Mouse (Mus musculus): Measurements from ENCODE around the gene Phlda1.

Phlda1 gene

DNA sequence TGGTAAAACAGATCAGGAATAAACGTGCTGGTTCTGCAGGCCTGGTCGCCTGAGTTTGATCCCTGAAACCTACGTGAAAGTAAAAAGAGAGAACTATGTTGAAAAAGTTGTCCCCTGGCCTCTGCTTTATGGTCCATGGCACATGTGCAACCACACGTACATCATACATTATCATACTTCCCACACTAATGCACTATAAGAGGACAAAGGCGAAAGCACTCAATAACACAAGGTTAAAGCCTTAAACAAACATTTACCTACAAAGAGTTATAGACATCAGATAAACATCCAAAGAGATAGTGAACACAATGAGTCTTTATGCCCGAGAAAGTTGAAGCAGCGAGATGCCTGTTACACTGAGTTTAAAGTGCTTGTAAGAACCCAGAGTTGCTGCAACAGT, 24.3 kb downstream of the Phlda1 start:
- no peak for DNase-seq

DNA sequence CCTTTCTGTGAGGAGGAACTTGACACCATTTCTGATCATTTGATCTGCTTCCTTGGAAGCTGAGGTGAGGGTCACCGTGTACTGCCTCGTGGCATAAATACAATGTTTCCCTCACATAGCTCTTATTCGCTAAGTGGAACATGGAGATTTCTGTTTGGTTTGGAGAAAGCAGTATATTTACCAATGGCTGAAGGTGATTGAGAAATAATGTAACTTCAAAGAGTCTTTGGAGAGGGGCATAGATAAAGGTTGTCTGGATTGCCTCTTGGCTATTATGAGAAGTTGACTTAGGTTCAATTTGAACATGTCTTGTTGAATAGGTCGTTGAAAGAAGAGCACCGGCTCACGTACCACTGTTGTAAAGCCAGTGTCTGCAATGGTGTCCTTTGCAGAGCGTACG, 28.6 kb downstream of the Phlda1 start:
- DNase-seq: no peak

DNA sequence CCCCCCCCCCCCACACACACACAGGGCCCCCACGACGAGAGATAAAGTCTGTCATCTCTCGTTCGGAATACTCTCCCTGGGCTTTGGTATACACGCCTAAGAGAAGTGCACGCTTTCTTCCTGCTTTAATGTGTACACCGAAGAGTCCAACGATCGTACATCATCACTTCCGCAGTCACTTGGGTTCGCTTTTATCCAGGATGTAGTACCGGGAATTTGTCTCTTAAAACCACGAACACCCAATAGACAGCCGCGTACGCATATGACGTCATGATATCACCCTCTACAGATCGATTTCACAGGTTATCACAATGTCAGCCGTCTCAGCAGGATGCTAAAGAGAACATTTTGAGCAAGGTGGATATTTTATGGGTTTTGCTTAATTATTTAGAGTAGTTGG, 31.3 kb downstream of the Phlda1 start:
- no peak for DNase-seq

DNA sequence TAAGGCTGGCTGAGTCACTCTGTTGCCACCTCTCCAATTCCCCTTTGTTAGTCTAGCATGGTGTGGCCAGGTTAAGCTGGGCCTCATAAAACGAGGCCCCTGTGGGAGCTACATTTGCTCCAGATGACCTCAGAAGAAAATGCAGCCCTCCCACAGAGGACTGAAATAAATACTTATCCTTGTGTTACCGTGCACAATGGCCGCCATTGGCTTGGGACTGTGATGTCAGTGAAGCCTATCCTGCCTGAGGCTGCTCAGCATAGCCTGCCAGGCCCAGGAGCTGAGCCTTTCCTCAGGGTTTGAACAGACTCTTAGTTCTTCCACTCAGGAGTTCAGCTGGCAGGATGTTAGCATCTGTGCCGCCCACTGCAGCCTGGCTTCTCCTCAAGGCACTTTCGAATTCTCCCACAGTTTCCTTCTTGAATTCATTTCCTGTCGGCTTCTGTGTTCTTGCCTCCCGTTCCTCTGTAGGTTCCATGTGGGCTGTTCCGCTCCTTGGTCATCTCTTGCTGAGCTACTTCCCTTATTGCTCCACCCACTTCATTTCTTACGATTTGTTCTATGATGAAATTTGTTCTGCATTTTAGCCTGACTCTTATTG, 33.7 kb downstream of the Phlda1 start:
- DNase-seq: no peak

DNA sequence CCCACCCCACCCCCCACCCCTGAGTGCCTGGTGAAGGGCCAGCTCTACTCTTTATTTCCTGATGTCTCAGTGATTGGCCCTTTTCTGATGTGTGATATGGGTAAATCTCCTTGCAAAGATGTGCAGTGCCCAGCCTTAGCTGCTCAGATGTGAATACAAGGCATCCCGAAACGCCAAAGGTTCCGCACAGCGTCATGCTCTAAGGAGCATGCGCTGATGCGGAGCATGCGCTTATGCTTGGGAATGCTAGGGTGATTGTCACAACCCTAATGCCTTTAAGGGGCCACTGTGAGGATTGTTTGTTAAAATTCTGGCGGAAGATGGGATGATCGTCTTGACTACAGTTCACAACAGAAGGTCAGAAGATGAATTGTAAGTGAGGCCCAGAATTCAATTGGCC, 34.6 kb downstream of the Phlda1 start:
- no peak for DNase-seq

DNA sequence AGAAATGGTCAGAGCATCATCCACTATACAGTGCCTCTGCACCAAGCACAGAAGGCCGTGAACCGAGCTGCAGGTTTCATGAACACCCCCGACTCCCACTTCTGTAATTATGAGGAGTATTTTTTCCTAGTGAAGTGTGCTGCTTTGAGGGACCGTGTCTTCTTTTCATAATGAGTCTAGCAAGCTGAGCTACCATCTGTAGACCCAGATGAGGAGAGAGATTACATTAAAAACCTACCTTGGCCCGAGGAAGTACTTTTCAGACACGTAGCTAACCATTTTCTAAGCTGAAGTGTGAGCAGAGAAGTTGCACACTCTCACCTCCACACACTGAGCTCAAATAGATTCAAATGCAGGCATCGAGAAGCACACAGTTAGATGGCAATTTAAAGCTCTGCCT, 37.0 kb downstream of the Phlda1 start:
- DNase-seq: no peak

DNA sequence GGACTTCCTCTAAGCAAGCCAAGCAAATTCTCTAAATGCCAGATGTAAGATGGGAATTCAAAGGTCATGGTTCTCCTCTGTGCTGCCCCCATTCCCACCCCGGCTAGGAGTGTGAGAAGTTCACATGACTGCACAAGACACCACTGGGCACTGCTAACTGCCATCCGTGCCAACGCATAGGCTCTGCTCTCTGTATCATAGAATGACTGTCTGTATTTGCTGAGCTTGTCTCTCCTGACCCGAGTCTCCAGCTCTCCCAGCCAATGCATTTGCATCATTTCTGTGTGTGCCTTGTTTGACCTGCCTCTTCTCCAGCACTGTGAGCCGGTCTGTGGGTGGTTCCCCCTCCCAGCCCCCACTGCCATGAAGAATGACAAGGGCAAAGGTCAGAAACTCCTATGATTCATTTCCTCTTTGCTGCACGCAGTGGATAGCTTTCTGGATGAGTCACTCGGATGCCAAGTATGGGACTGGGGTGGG, 37.7 kb downstream of the Phlda1 start:
- no peak for DNase-seq

DNA sequence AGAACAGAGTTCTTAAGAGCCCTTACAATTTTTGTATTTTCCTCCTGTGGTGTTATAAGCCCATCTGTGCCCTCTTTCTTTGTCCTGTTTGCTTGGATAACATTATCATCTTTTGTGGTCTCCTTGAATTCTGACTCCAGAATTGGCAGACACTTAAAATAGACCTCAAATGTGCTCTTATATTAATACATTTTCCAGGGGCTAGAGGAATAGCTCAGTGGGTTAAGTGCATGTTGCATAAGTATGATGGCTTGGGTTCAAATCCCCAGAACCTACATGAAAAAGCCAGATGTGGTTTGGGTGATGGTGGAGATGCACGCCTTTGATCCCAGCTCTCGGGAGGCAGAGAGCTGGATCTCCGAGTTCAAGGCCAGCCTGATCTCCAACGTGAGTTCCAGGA, 38.2 kb downstream of the Phlda1 start:
- no peak for DNase-seq

DNA sequence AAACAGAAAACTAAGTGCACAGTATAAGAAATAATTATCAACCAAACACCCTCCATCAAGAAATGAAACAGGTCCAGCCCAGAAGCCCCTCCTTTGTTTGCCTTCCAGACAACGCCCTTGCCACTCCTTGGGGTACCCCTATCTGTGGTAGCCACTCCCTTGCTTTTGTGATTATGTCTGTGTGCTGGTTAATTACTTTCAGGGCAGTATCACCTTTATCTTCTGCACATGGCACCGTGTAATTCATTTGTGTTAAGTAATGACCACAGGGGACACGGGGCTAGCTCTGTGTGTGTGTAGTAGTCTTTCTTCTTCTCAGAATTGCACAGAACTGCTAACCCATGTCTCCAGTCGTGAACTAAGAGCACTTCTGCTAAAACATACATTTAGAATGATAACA, 39.6 kb downstream of the Phlda1 start:
- DNase-seq: no peak

DNA sequence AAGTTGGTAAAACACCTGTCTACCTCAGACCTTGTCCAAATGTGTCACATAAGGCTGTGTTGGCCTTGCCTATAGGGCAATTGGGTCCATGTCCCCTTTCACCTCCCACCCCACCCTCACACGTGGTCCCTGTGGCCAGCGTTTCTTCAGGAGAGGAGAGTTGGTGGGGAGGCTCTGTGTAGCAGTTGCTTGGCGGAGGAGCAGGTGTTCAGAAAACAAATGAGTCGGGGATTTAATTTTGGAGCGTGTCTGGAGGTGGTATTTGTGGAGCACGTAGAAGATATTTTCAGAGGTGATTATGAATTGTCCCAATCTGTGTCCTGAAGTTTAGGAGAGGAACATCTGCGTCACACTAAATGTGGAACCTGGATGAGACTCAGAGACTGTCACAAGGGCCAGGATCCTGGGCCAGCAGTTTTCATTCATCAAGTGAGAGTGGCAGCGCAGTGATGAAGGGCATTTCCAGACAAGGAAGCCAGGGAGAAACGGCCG, 41.8 kb downstream of the Phlda1 start:
- DNase-seq: no peak

DNA sequence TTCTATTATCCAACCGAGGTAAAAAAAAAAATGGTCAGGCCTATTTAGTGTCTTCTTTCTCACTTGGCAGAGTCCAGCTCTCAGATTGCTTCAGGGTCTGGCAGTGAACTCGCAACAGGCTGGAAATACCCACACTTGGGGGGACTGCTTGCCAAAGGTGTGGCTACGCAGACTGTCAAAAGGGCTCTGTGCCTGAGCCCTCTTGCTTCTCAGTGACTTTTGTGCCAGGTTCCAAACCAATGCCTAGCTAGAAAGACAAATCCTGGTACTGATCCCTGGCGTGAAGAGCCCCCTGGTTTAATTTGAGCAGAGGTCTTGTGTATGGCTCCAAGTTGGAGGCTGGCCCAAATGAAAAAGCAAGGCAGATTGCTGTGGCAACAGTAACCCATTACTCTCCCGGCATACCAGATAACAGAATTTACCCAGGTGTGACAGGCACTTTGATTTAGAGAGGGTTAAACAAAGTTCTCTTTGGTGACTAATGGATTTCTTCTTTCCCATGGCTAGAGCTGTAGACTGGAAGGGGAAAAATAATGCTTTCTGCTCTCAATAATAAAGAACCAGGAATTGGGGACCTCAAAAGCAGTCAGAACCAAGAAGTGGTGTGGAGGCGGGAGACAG, 44.1 kb downstream of the Phlda1 start:
- no peak for DNase-seq

DNA sequence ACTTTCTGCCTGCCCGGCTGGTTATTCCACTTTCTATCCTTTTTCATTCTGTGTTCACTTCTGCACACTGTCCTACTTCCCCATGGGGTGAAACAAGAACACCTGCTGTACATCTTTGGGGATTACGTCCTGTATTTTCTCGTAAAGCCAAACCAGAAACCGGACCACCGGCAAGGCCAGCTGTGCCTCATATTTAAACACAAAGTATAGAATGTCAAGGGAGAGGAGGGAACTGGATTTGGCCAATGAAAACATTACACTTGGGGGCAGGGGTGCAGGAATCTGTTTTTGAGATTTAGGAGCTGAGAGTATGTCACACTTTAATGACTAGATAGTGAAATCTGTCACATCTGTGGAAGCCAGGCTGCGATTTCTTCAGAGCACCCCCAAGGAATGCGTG, 47.6 kb downstream of the Phlda1 start:
- DNase-seq: no peak

DNA sequence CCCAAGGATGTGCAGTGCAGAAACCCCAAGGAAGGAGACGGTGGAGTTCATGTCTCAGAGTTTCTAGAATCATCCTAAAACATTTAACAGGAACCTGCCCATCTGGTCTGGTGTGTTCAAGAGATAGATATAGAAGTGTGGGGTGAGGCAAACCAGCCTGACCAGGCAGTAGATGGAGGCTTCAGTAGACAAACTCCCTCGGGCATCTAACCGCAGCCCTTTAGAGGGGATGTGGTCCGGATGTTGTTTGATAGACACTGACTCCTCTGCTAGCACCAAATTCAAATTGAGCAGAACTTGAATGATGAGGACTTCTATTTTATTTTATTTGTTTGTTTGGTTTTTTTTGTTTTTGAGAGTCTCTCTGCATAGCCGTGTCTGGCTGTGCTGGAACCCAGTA, 48.6 kb downstream of the Phlda1 start:
- no peak for DNase-seq

DNA sequence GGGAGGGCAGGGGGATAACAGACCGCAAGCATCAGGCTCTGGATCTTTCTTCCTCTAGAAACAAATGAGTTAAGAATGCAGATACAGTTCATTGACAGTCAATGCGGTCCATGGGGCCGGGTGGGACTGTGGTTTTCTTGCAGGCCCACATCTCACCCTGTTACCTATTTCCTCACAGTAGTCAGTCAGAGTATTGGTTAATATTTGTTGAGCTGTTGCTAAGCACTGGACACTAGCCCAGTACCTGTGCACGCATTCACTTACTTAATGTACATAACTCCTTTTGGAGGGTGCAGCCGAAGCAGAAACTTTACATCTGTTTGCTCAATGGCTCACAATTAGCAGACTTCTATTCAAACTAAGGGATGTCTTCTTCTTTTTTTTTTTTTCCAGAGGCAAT, 52.1 kb downstream of the Phlda1 start:
- no peak for DNase-seq
